Mouse (Mus musculus): ENCODE measurements around the gene Rab32.

DNA sequence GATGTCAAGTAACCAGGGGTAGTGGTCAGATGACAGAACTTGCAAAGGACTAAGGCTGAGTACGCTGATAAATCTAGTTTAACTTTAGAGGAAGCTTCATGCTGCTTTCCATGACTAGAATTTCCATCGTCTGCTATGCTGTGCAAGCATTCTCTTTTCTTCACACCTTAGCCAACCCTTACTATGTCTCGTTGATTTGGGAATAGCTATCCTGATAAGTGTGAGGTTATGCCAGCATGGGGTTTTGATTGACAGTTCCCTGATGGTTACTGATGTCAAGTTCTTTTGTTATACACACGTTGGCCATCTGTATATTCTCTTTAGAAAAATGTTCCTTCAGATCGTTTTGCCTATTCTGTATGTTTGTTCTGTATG is 259 bp upstream of the Rab32 start:
- no peak for TF ChIP-seq CTCF (IDR thresholded peaks at IDR 0.05; ENCODE audit: borderline replicate concordance, insufficient read depth, low read depth, low read length)
- no peak for TF ChIP-seq POLR2A (IDR thresholded peaks at IDR 0.05; ENCODE audit: borderline replicate concordance, insufficient read depth, low read length)
